Mouse (Mus musculus): ENCODE measurements around the gene Dnm3. TPM values are rescaled to one million over a fixed set of nuclear protein-coding genes. Genes with fewer than 3 reads are reported as not detected.

Dnm3 gene
- polyA plus RNA-seq, 1 experiment, result 3.5 TPM

- Histone ChIP-seq H3K27ac (ENCODE audit: control insufficient read depth, insufficient read depth, low read depth, low read length, poor library complexity) (no peak within 1 kb of the TSS), H3K4me1 (ENCODE audit: control insufficient read depth, insufficient read depth, low read length) (no peaks in the 10 kb centered on the region), H3K4me3 (replicated peaks; ENCODE audit: control insufficient read depth, low read depth, low read length) (no peak within 1 kb of the TSS)
- TF ChIP-seq CTCF (IDR thresholded peaks at IDR 0.05; ENCODE audit: control insufficient read depth, insufficient read depth, low read length), result no peak
- 82% methylated on average over 1 of the region's 1 CpGs for WGBS
These were observed 498.3 kb downstream of the Dnm3 start, which contains the start of gene 4930558K02Rik for GRCm38 (mm10) chr1:161979536-161979935. Gene 4930558K02Rik (minus strand): TSS chr1:161979636.

- TF ChIP-seq POLR2A (IDR thresholded peaks at IDR 0.05; ENCODE audit: borderline replicate concordance, control insufficient read depth, low read depth, low read length), result no peak
- Histone ChIP-seq H3K4me1 (ENCODE audit: control insufficient read depth, insufficient read depth, low read length) (no peaks in the 10 kb centered on the region), H3K27ac (ENCODE audit: control insufficient read depth, insufficient read depth, low read depth, low read length, poor library complexity) (no peak overlapping the region; the same call in 1 of the 2 replicates), H3K4me3 (replicated peaks; ENCODE audit: control insufficient read depth, low read depth, low read length) (no peak overlapping the region)
- WGBS, result 86% methylated on average over 5 of the region's 5 CpGs
These were observed 499.6 kb downstream of the Dnm3 start for GRCm38 (mm10) chr1:161978173-161978700.

GRCm38 (mm10) chr1:161977331-161977730, 500.5 kb downstream of the Dnm3 start:
- Histone ChIP-seq H3K27ac (ENCODE audit: control insufficient read depth, insufficient read depth, low read depth, low read length, poor library complexity) (no peak overlapping the region), H3K4me1 (ENCODE audit: control insufficient read depth, insufficient read depth, low read length) (no peaks in the 10 kb centered on the region), H3K4me3 (replicated peaks; ENCODE audit: control insufficient read depth, low read depth, low read length) (no peak overlapping the region)
- TF ChIP-seq POLR2A (IDR thresholded peaks at IDR 0.05; ENCODE audit: borderline replicate concordance, control insufficient read depth, low read depth, low read length), result no peak
- TF ChIP-seq CTCF (IDR thresholded peaks at IDR 0.05; ENCODE audit: control insufficient read depth, insufficient read depth, low read length), result no peak
- WGBS, result 81% methylated on average over 4 of the region's 4 CpGs

DNA sequence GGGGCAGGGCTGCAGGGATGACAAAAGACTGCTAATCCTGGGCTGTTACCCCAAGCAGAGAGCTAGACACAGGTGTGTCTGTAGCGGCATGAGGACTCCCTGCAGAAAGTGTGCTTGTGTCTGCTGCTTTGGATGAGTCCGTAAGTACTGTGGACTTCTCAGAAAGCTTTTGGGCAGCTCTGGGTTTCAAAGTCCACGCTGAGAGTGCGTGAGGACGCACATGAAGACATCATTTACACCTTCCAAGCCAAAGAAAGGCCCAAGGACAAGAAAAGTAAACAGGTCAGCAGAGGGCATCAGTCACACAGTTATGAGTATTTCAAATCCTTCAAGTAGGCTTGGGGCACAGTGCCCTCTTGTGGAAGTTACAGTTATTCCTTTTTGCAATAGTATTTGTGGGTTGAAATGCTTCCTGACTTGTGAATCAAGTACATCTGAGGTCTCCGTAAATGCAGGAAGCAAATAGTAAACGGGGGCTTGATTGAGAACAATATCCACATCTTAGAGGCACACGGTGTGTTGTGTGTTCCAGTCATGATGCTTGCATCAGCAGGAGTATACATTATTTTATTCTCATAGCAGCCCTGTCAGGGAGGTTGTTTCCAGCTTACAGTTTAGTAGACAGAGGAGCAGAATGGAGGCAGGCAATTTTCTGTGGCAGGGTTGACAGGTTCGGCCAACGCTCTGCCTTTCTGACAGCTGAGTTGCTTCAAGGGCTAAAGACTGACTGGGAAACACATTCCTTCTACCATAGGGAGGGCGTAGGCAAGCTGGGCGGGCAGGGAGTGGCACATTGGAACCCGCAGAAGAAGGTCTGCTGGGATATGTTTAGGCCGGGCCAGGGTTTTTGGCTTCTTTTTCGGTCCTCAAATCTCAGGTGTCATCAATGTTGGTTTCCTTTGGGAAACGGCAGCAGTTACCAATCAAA, 501.3 kb downstream of the Dnm3 start:
- Histone ChIP-seq H3K4me3 (replicated peaks; ENCODE audit: control insufficient read depth, low read depth, low read length) (no peak overlapping the region), H3K4me1 (ENCODE audit: control insufficient read depth, insufficient read depth, low read length) (no peaks in the 10 kb centered on the region), H3K27ac (ENCODE audit: control insufficient read depth, insufficient read depth, low read depth, low read length, poor library complexity) (no peak overlapping the region)
- TF ChIP-seq CTCF (IDR thresholded peaks at IDR 0.05; ENCODE audit: control insufficient read depth, insufficient read depth, low read length), result peak; percentile 41; the same call in 1 of the 2 replicates
- no peak for TF ChIP-seq POLR2A (IDR thresholded peaks at IDR 0.05; ENCODE audit: borderline replicate concordance, control insufficient read depth, low read depth, low read length)
- WGBS, result 43% methylated on average over 16 of the region's 16 CpGs

- 85% methylated on average over 8 of the region's 8 CpGs for WGBS
- Histone ChIP-seq H3K4me3 (replicated peaks; ENCODE audit: control insufficient read depth, low read depth, low read length) (no peak overlapping the region), H3K4me1 (ENCODE audit: control insufficient read depth, insufficient read depth, low read length) (no peaks in the 10 kb centered on the region; the same call in 1 of the 2 replicates), H3K27ac (ENCODE audit: control insufficient read depth, insufficient read depth, low read depth, low read length, poor library complexity) (no peak overlapping the region)
- TF ChIP-seq CTCF (IDR thresholded peaks at IDR 0.05; ENCODE audit: control insufficient read depth, insufficient read depth, low read length), result no peak
- TF ChIP-seq POLR2A (IDR thresholded peaks at IDR 0.05; ENCODE audit: borderline replicate concordance, control insufficient read depth, low read depth, low read length), result no peak
These were observed 505.6 kb downstream of the Dnm3 start for GRCm38 (mm10) chr1:161972233-161972632.

- 94% methylated on average over 9 of the region's 9 CpGs for WGBS
- Histone ChIP-seq H3K4me3 (replicated peaks; ENCODE audit: control insufficient read depth, low read depth, low read length) (no peak overlapping the region), H3K4me1 (ENCODE audit: control insufficient read depth, insufficient read depth, low read length) (no peaks in the 10 kb centered on the region; the same call in 1 of the 2 replicates), H3K27ac (ENCODE audit: control insufficient read depth, insufficient read depth, low read depth, low read length, poor library complexity) (no peak overlapping the region)
- no peak for TF ChIP-seq POLR2A (IDR thresholded peaks at IDR 0.05; ENCODE audit: borderline replicate concordance, control insufficient read depth, low read depth, low read length)
- no peak for TF ChIP-seq CTCF (IDR thresholded peaks at IDR 0.05; ENCODE audit: control insufficient read depth, insufficient read depth, low read length)
These were observed 507.0 kb downstream of the Dnm3 start for GRCm38 (mm10) chr1:161970874-161971273.

- Histone ChIP-seq H3K4me3 (replicated peaks; ENCODE audit: control insufficient read depth, low read depth, low read length) (peak within 1 kb of the TSS; percentile 78), H3K27ac (ENCODE audit: control insufficient read depth, insufficient read depth, low read depth, low read length, poor library complexity) (peak within 1 kb of the TSS; percentile 25; the same call in 1 of the 2 replicates), H3K4me1 (ENCODE audit: control insufficient read depth, insufficient read depth, low read length) (no peaks in the 10 kb centered on the region; the same call in 1 of the 2 replicates)
- 3% methylated on average over 38 of the region's 38 CpGs for WGBS
- TF ChIP-seq CTCF (IDR thresholded peaks at IDR 0.05; ENCODE audit: control insufficient read depth, insufficient read depth, low read length), result peak; percentile 73
- peak; percentile 55; the same call in 1 of the 2 replicates for TF ChIP-seq POLR2A (IDR thresholded peaks at IDR 0.05; ENCODE audit: borderline replicate concordance, control insufficient read depth, low read depth, low read length)
These were observed 509.0 kb downstream of the Dnm3 start, which contains the start of gene Pigc for GRCm38 (mm10) chr1:161968589-161969407. Gene Pigc (plus strand): TSS chr1:161969186.

- no peaks in the 10 kb centered on the region; the same call in 1 of the 2 replicates for H3K4me1 ChIP-seq (ENCODE audit: control insufficient read depth, insufficient read depth, low read length)
- 10% methylated on average over 2 of the region's 2 CpGs for WGBS
- TF ChIP-seq POLR2A (IDR thresholded peaks at IDR 0.05; ENCODE audit: borderline replicate concordance, control insufficient read depth, low read depth, low read length), result no peak
- no peak for TF ChIP-seq CTCF (IDR thresholded peaks at IDR 0.05; ENCODE audit: control insufficient read depth, insufficient read depth, low read length)
These were observed 509.9 kb downstream of the Dnm3 start for GRCm38 (mm10) chr1:161967936-161968335.

More at GRCm38 (mm10) chr1:161967936-161968335, 509.9 kb downstream of the Dnm3 start:
- Histone ChIP-seq H3K27ac (ENCODE audit: control insufficient read depth, insufficient read depth, low read depth, low read length, poor library complexity) (no peak overlapping the region), H3K4me3 (replicated peaks; ENCODE audit: control insufficient read depth, low read depth, low read length) (no peak overlapping the region)
